Mouse (Mus musculus) kidney, postnatal 0 days (tissue): Measurements from ENCODE around the gene Serf2. TPM values are rescaled to one million over a fixed set of nuclear protein-coding genes. Genes with fewer than 3 reads are reported as not detected.

ENCODE experiments used
- ATAC-seq: fragments of 200-750 bp; cut with Nextera tagmentation; replicated peaks from 2 replicates; pipeline ENCODE4 v1.8.0; 2017; ENCODE audit warnings: low read depth, moderate number of reproducible peaks, moderate TSS enrichment, moderate library complexity; ENCODE audit not compliant: low FRiP score
- DNase-seq: peaks from one replicate; pipeline ENCODE4 v3.0.0-alpha.2; 2016; ENCODE audit warnings: low spot score
- H3K27ac ChIP-seq: fragments of 300-500 bp; sonication (generic); 2 replicates; pipeline ENCODE4 v1.5.1; 2014; ENCODE audit warnings: mild to moderate bottlenecking
- H3K27me3 ChIP-seq: fragments of 300-500 bp; sonication (generic); 2 replicates; pipeline ENCODE4 v1.6.1; 2014; ENCODE audit warnings: low read length, mixed read lengths; ENCODE audit not compliant: insufficient read depth
- H3K36me3 ChIP-seq: fragments of 300-500 bp; sonication (generic); 2 replicates; pipeline ENCODE4 v1.6.1; 2014; ENCODE audit warnings: low read length, mixed read lengths; ENCODE audit not compliant: insufficient read depth
- H3K4me1 ChIP-seq: fragments of 300-500 bp; sonication (generic); replicated peaks from 2 replicates; pipeline ENCODE4 v1.6.1; 2014; ENCODE audit warnings: antibody characterized with exemption, low read length, mixed read lengths; ENCODE audit not compliant: insufficient read depth
- H3K4me2 ChIP-seq: fragments of 300-500 bp; sonication (generic); 2 replicates; pipeline ENCODE4 v1.6.1; 2014; ENCODE audit warnings: mild to moderate bottlenecking, low read length, moderate library complexity, mixed read lengths
- H3K4me3 ChIP-seq: fragments of 300-500 bp; sonication (generic); replicated peaks from 2 replicates; pipeline ENCODE4 v1.5.1; 2014; ENCODE audit warnings: low read depth, low read length
- H3K9ac ChIP-seq: fragments of 300-500 bp; sonication (generic); 2 replicates; pipeline ENCODE4 v1.6.1; 2014; ENCODE audit warnings: low read depth, low read length
- H3K9me3 ChIP-seq: fragments of 300-500 bp; sonication (generic); replicated peaks from 2 replicates; pipeline ENCODE4 v1.6.1; 2016; ENCODE audit warnings: low read length, inconsistent platforms, mixed read lengths
- CTCF ChIP-seq: IDR thresholded peaks from 2 replicates; pipeline ENCODE4 v1.5.1; 2016; ENCODE audit warnings: antibody characterized with exemption, low read depth, mild to moderate bottlenecking, moderate library complexity
- WGBS: fragments of 180-500 bp; shearing (Covaris S2); extraction: QIAGEN DNeasy Blood & Tissue Kit; methylation state at CpG from one replicate; pipeline ENCODE4 v1.1.7; 2014; 5-methylcytosine and 5-hydroxymethylcytosine counted together
- polyA plus RNA-seq: library from polyadenylated mRNA; unstranded; fragments of >200 nt; fragmentation: Nextera tagmentation; extraction: Ambion mirVana; gene quantifications from 2 replicates; pipeline ENCODE4 v1.2.1, GENCODE M21; 2015

Serf2 gene
- polyA plus RNA-seq, 1 experiment from 2014 or later, result 520 TPM

GRCm38 (mm10) chr2:121425890-121426289 is 23.1 kb upstream of the Serf2 start:
- H3K27me3 ChIP-seq, result no peaks in the 10 kb centered on the region
- no peak overlapping the region for H3K27ac ChIP-seq
- 100% methylated on average over 2 of the region's 2 CpGs for WGBS
- H3K36me3 ChIP-seq, result peaks cover 47% of the 10 kb centered on the region
- no peak overlapping the region for H3K4me3 ChIP-seq
- DNase-seq (no peak), ATAC-seq (no peak)
- H3K9ac ChIP-seq, result no peak overlapping the region
- no peak for TF ChIP-seq CTCF
- no peaks in the 10 kb centered on the region for H3K4me1 ChIP-seq
- H3K9me3 ChIP-seq, result no peaks in the 10 kb centered on the region
- no peak overlapping the region for H3K4me2 ChIP-seq

GRCm38 (mm10) chr2:121434854-121435253 is 14.1 kb upstream of the Serf2 start:
- Histone ChIP-seq H3K9me3 (no peaks in the 10 kb centered on the region), H3K27me3 (no peaks in the 10 kb centered on the region), H3K4me1 (no peaks in the 10 kb centered on the region), H3K9ac (no peak overlapping the region), H3K36me3 (peaks cover 70% of the 10 kb centered on the region), H3K27ac (no peak overlapping the region), H3K4me2 (no peak overlapping the region), H3K4me3 (no peak overlapping the region)
- 91% methylated on average over 1 of the region's 1 CpGs for WGBS
- DNase-seq (peak; percentile 74), ATAC-seq (no peak)
- TF ChIP-seq CTCF, result peak; percentile 61

GRCm38 (mm10) chr2:121439746-121440145 is 9.2 kb upstream of the Serf2 start:
- WGBS, result 67% methylated on average over 4 of the region's 4 CpGs
- no peak overlapping the region for H3K4me3 ChIP-seq
- no peaks in the 10 kb centered on the region for H3K9me3 ChIP-seq
- no peaks in the 10 kb centered on the region for H3K27me3 ChIP-seq
- ATAC-seq (peak; percentile 58; the same call in 1 of the 2 replicates), DNase-seq (no peak)
- H3K27ac ChIP-seq, result no peak overlapping the region
- no peak overlapping the region for H3K4me2 ChIP-seq
- H3K4me1 ChIP-seq, result peaks cover 13% of the 10 kb centered on the region
- TF ChIP-seq CTCF, result no peak
- peaks cover 27% of the 10 kb centered on the region; the same call in 1 of the 2 replicates for H3K36me3 ChIP-seq
- H3K9ac ChIP-seq, result no peak overlapping the region

GRCm38 (mm10) chr2:121440834-121441605 is 8.0 kb upstream of the Serf2 start:
- WGBS, result 60% methylated on average over 5 of the region's 5 CpGs
- H3K27me3 ChIP-seq, result no peaks in the 10 kb centered on the region
- H3K9me3 ChIP-seq, result no peaks in the 10 kb centered on the region
- DNase-seq, result no peak
- H3K4me2 ChIP-seq, result no peak overlapping the region
- no peak for ATAC-seq
- H3K36me3 ChIP-seq, result peaks cover 19% of the 10 kb centered on the region; the same call in 1 of the 2 replicates
- no peak overlapping the region for H3K4me3 ChIP-seq
- no peak overlapping the region for H3K27ac ChIP-seq
- peaks cover 13% of the 10 kb centered on the region for H3K4me1 ChIP-seq
- TF ChIP-seq CTCF, result no peak
- H3K9ac ChIP-seq, result no peak overlapping the region

- DNase-seq (no peak), ATAC-seq (0 out of 2 replicates have a peak, but pooled peaks have one; percentile 21)
- peak overlapping the region; percentile 62 for H3K9ac ChIP-seq
- peaks cover 19% of the 10 kb centered on the region; the same call in 1 of the 2 replicates for H3K36me3 ChIP-seq
- no peak for TF ChIP-seq CTCF
- peaks cover 13% of the 10 kb centered on the region for H3K4me1 ChIP-seq
- H3K4me3 ChIP-seq, result peak overlapping the region; percentile 41
- peak overlapping the region; percentile 97 for H3K4me2 ChIP-seq
- WGBS, result 8% methylated on average over 11 of the region's 11 CpGs
- no peaks in the 10 kb centered on the region for H3K27me3 ChIP-seq
- no peaks in the 10 kb centered on the region for H3K9me3 ChIP-seq
- H3K27ac ChIP-seq, result 0 out of 2 replicates have a peak overlapping the region, but pooled peaks have one; percentile 31
Measured at GRCm38 (mm10) chr2:121441800-121442199, 7.2 kb upstream of the Serf2 start.

GRCm38 (mm10) chr2:121442259-121443067 is 6.5 kb upstream of the Serf2 start:
- peaks cover 13% of the 10 kb centered on the region for H3K4me1 ChIP-seq
- peaks cover 14% of the 10 kb centered on the region; the same call in 1 of the 2 replicates for H3K36me3 ChIP-seq
- H3K27ac ChIP-seq, result 0 out of 2 replicates have a peak overlapping the region, but pooled peaks have one; percentile 31
- no peaks in the 10 kb centered on the region for H3K9me3 ChIP-seq
- ATAC-seq, result peak; percentile 79
- TF ChIP-seq CTCF, result no peak
- peak; percentile 56 for DNase-seq
- H3K4me2 ChIP-seq, result peak overlapping the region; percentile 97
- under 1% methylated on average over 29 of the region's 30 CpGs for WGBS
- H3K4me3 ChIP-seq, result peak overlapping the region; percentile 41
- peak overlapping the region; percentile 62 for H3K9ac ChIP-seq
- no peaks in the 10 kb centered on the region for H3K27me3 ChIP-seq
